31 mouse cellular contexts compared by ENCODE assay signal in the genomic region with DNA sequence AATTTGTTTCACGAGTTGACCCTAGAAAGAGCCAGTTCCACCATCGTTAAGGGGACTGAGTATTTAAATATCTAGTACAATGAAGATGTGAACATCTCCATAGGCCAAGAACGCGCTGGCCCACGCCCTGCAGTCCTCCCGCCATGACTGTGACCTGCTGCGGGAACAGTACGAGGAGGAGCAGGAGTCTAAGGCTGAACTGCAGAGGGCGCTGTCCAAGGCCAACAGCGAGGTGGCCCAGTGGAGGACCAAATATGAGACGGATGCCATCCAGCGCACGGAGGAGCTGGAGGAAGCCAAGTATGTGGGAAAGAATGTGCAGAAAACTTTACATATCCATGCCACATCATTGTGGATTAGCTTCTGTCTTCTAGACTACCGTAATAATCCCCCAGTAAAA. TPM values are rescaled to one million over a fixed set of nuclear protein-coding genes. Genes with fewer than 3 reads are reported as not detected.
A peak's percentile ranks its signal among the peaks of the same experiment; 100 is the strongest.
DNase-seq lines count a peak whose midpoint lies in the region; ATAC-seq and TF ChIP-seq lines count a peak whose summit lies in the region.
"Had no signal": no experiment of that assay in that cellular context is flagged by ENCODE, and none has a peak within 500 bp of the region (broad histone marks: within the 10 kb centered on the region; RNA-seq: fewer than 3 reads in every experiment).

No protein-coding gene starts in this region.

- no peak overlapping the region for H3K4me3 ChIP-seq in E14TG2a.4 (replicated peaks; ENCODE audit: low read length)
- H3K4me3 ChIP-seq in ES-Bruce4 (ENCODE audit: low read depth, low read length) = no peak overlapping the region
- H3K4me3 ChIP-seq: embryonic facial prominence, embryonic 12.5 days; embryonic facial prominence, embryonic 15.5 days; gastrocnemius, adult 2 months; heart, adult 2 months; heart, embryonic 10.5 days; heart, embryonic 13.5 days; hindbrain, embryonic 13.5 days; intestine, embryonic 15.5 days had no signal

- TF ChIP-seq POLR2A in ES-Bruce4 (IDR thresholded peaks at IDR 0.05; ENCODE audit: insufficient read depth, low read length) = no peak

- H3K4me1 ChIP-seq in E14TG2a.4 (replicated peaks; ENCODE audit: low read depth, low read length) = no peaks in the 10 kb centered on the region
- H3K4me1 ChIP-seq in ES-Bruce4 (ENCODE audit: control insufficient read depth, insufficient read depth, low read length) = no peaks in the 10 kb centered on the region
- H3K4me1 ChIP-seq: embryonic facial prominence, embryonic 12.5 days; embryonic facial prominence, embryonic 15.5 days; heart, embryonic 10.5 days; heart, embryonic 13.5 days; hindbrain, embryonic 13.5 days; intestine, embryonic 15.5 days had no signal

- H3K27ac ChIP-seq in ES-Bruce4 (ENCODE audit: insufficient read depth, low read length) = no peak overlapping the region
- H3K27ac ChIP-seq: embryonic facial prominence, embryonic 12.5 days; embryonic facial prominence, embryonic 15.5 days; gastrocnemius, adult 2 months; heart, adult 2 months; heart, embryonic 10.5 days; heart, embryonic 13.5 days; hindbrain, embryonic 13.5 days; intestine, embryonic 15.5 days had no signal

- TF ChIP-seq CTCF in E14TG2a.4 (conservative IDR thresholded peaks at IDR 0.05; ENCODE audit: low read length) (0 out of 2 replicates have a peak, but pooled peaks have one; percentile 6), ES-Bruce4 (IDR thresholded peaks at IDR 0.05; ENCODE audit: low read depth, low read length) (peak; percentile 36)

- no peak for ATAC-seq in granulocyte monocyte progenitor cell, adult 5-6 weeks (replicated peaks; ENCODE audit: poor library complexity, severe bottlenecking)
- ATAC-seq: CD4-positive, CD25-positive, alpha-beta regulatory T cell, adult 4 months; forebrain, embryonic 14.5 days; forebrain, postnatal 0 days; hindbrain, embryonic 16.5 days; intestine, embryonic 15.5 days had no signal

- H3K9ac ChIP-seq in ES-Bruce4 (ENCODE audit: low read depth, poor library complexity, severe bottlenecking) = no peak overlapping the region
- H3K9ac ChIP-seq: embryonic facial prominence, embryonic 12.5 days; embryonic facial prominence, embryonic 15.5 days; forebrain, postnatal 0 days; heart, embryonic 13.5 days; hindbrain, embryonic 13.5 days; intestine, embryonic 15.5 days had no signal

- H3K27me3 ChIP-seq in E14TG2a.4 (ENCODE audit: insufficient read depth, low read length) (peaks cover 26% of the 10 kb centered on the region), ES-Bruce4 (ENCODE audit: control insufficient read depth, insufficient read depth, low read length, poor library complexity, severe bottlenecking) (no peaks in the 10 kb centered on the region)
- H3K27me3 ChIP-seq: embryonic facial prominence, embryonic 12.5 days; embryonic facial prominence, embryonic 15.5 days; heart, embryonic 13.5 days; hindbrain, embryonic 13.5 days; intestine, embryonic 15.5 days had no signal

- H3K36me3 ChIP-seq in E14TG2a.4 (ENCODE audit: insufficient read depth, low read length) (no peaks in the 10 kb centered on the region), ES-Bruce4 (ENCODE audit: control insufficient read depth, insufficient read depth, low read length, poor library complexity, severe bottlenecking) (no peaks in the 10 kb centered on the region)
- H3K36me3 ChIP-seq: embryonic facial prominence, embryonic 12.5 days; embryonic facial prominence, embryonic 15.5 days; heart, embryonic 10.5 days; heart, embryonic 13.5 days; hindbrain, embryonic 13.5 days; intestine, embryonic 15.5 days had no signal

- TF ChIP-seq EP300 in ES-Bruce4 (IDR thresholded peaks at IDR 0.05; ENCODE audit: insufficient read depth, low read depth, low read length) = no peak

- H3K9me3 ChIP-seq in E14TG2a.4 (ENCODE audit: low read length) (no peaks in the 10 kb centered on the region), ES-Bruce4 (replicated peaks; ENCODE audit: control insufficient read depth, insufficient read depth, low read length, poor library complexity, severe bottlenecking) (no peaks in the 10 kb centered on the region)
- H3K9me3 ChIP-seq: embryonic facial prominence, embryonic 12.5 days; embryonic facial prominence, embryonic 15.5 days; heart, embryonic 10.5 days; heart, embryonic 13.5 days; hindbrain, embryonic 13.5 days; intestine, embryonic 15.5 days had no signal

- peak; percentile 27 for DNase-seq in R1 (ENCODE audit: low read depth, low spot score)
- no peak for DNase-seq in T-cell, adult 2 months (ENCODE audit: low spot score)
- no peak for DNase-seq in layer of hippocampus, postnatal 25 days (ENCODE audit: extremely low spot score in 1 of 2, low spot score in 1 of 2)
- DNase-seq: adrenal gland, postnatal 10 days; adrenal gland, postnatal 36 days; cerebellum, adult 18-20 months; cerebellum, adult 9-10 months; cerebellum, postnatal 25 days; forebrain, postnatal 0 days; gastrocnemius, adult 2 months; gastrocnemius, postnatal 14 days; heart, adult 2 months; heart, postnatal 14 days; kidney, adult 11 months had no signal

RNA-seq across cellular contexts. Expression of a gene that starts 8.4 kb away (rescaled TPM):
- not detected in 2 replicates for polyA plus RNA-seq in ES-Bruce4 (2011; ENCODE audit: insufficient read depth, insufficient read length, low read depth, missing spikeins)
- under 1 TPM; 0.07 to 0.12 TPM for total RNA-seq in layer of hippocampus, postnatal 25 days (2021)
- not detected in 2 replicates for total RNA-seq in granulocyte monocyte progenitor cell, adult 5-6 weeks (2014; fragmentation: Nextera tagmentation)
- not detected in 2 replicates for total RNA-seq in granulocyte monocyte progenitor cell, adult 5-6 weeks (2017)
- total RNA-seq: common myeloid progenitor, adult 5-6 weeks; heart, adult 2 months; heart, postnatal 14 days; hematopoietic stem cell, adult 5-6 weeks had no signal
- polyA plus RNA-seq: CD4-positive, CD25-positive, alpha-beta regulatory T cell, adult 4 months; forebrain, embryonic 11.5 days; heart, adult 2 months; intestine, embryonic 15.5 days had no signal

RNA-seq across cellular contexts. Expression of a gene that starts 20.7 kb away (rescaled TPM):
- polyA plus RNA-seq in ES-Bruce4 (2011; ENCODE audit: insufficient read depth, insufficient read length, low read depth, missing spikeins) = not detected in 2 replicates
- under 1 TPM; 0.16 to 0.17 TPM for total RNA-seq in layer of hippocampus, postnatal 25 days (2021)
- not detected in 2 replicates for total RNA-seq in granulocyte monocyte progenitor cell, adult 5-6 weeks (2014; fragmentation: Nextera tagmentation)
- total RNA-seq in granulocyte monocyte progenitor cell, adult 5-6 weeks (2017) = not detected in 2 replicates
- total RNA-seq: common myeloid progenitor, adult 5-6 weeks; heart, adult 2 months; heart, postnatal 14 days; hematopoietic stem cell, adult 5-6 weeks had no signal
- polyA plus RNA-seq: C2C12; CD4-positive, CD25-positive, alpha-beta regulatory T cell, adult 4 months; forebrain, embryonic 11.5 days; heart, adult 2 months; heart, embryonic 10.5 days; heart, embryonic 13.5 days; intestine, embryonic 15.5 days had no signal

RNA-seq across cellular contexts. Expression of a gene that starts 46.3 kb away (rescaled TPM):
- not detected in 2 replicates for polyA plus RNA-seq in ES-Bruce4 (2011; ENCODE audit: insufficient read depth, insufficient read length, low read depth, missing spikeins)
- under 1 TPM; 0.10 to 0.28 TPM for total RNA-seq in layer of hippocampus, postnatal 25 days (2021)
- not detected in 2 replicates for total RNA-seq in granulocyte monocyte progenitor cell, adult 5-6 weeks (2014; fragmentation: Nextera tagmentation)
- not detected in 2 replicates for total RNA-seq in granulocyte monocyte progenitor cell, adult 5-6 weeks (2017)
- total RNA-seq: adrenal gland, postnatal 36 days; common myeloid progenitor, adult 5-6 weeks; heart, postnatal 14 days; hematopoietic stem cell, adult 5-6 weeks had no signal
- polyA plus RNA-seq: C2C12; CD4-positive, CD25-positive, alpha-beta regulatory T cell, adult 4 months; forebrain, embryonic 11.5 days; heart, adult 2 months; heart, embryonic 10.5 days; heart, embryonic 13.5 days; heart, embryonic 16.5 days; hindbrain, embryonic 13.5 days had no signal
